Mouse (Mus musculus) G1E (cell line): ENCODE measurements around the gene Sema3e. TPM values are rescaled to one million over a fixed set of nuclear protein-coding genes. Genes with fewer than 3 reads are reported as not detected.

Experiments
- ATAC-seq: 2 replicates; pipeline ENCODE4 v1.8.0; 2016; ENCODE audit warnings: mild to moderate bottlenecking; ENCODE audit not compliant: insufficient number of reproducible peaks, poor library complexity, low FRiP score, severe bottlenecking; ENCODE audit errors: extremely low read depth
- DNase-seq: peaks from one replicate; pipeline ENCODE4 v3.0.0; 2012; ENCODE audit warnings: low spot score
- H3K27me3 ChIP-seq: 2 replicates; pipeline ENCODE4 v1.6.1; 2012; ENCODE audit warnings: mild to moderate bottlenecking, low read length, inconsistent platforms; ENCODE audit not compliant: insufficient read depth
- H3K36me3 ChIP-seq: replicated peaks from 2 replicates; pipeline ENCODE3; 2012; ENCODE audit warnings: mild to moderate bottlenecking, inconsistent platforms
- H3K4me1 ChIP-seq: 2 replicates; pipeline ENCODE4 v1.6.1; 2012; ENCODE audit warnings: low read depth, low read length, inconsistent platforms, mixed read lengths; ENCODE audit not compliant: insufficient read depth
- H3K4me3 ChIP-seq: 2 replicates; pipeline ENCODE4 v1.5.1; 2012; ENCODE audit warnings: low read depth, mild to moderate bottlenecking, inconsistent platforms, low read length, moderate library complexity, mixed read lengths
- H3K9me3 ChIP-seq: replicated peaks from 2 replicates; pipeline ENCODE4 v1.6.1; 2012; ENCODE audit warnings: inconsistent platforms
- CTCF ChIP-seq: IDR thresholded peaks from 2 replicates; pipeline ENCODE4 v1.5.1; 2012; ENCODE audit warnings: low read depth, low read length, inconsistent platforms, mixed read lengths
- GATA1 ChIP-seq: IDR thresholded peaks from 2 replicates; pipeline ENCODE4 v1.6.1; 2012; ENCODE audit warnings: borderline replicate concordance, low read length, inconsistent platforms, mixed read lengths
- GATA2 ChIP-seq: IDR thresholded peaks from 2 replicates; pipeline ENCODE4 v1.6.1; 2012; ENCODE audit warnings: low read depth, low read length, inconsistent platforms, borderline replicate concordance
- POLR2AphosphoS5 ChIP-seq: IDR thresholded peaks from 2 replicates; pipeline ENCODE4 v1.6.1; 2012; ENCODE audit warnings: low read depth, low read length, inconsistent platforms; ENCODE audit not compliant: insufficient replicate concordance
- TAL1 ChIP-seq: conservative IDR thresholded peaks from 2 replicates; pipeline ENCODE4 v1.6.1; 2012; ENCODE audit warnings: low read depth, low read length, inconsistent platforms, mixed read lengths
- polyA plus RNA-seq: library from polyadenylated mRNA; stranded (reverse); fragments of >175 nt; gene quantifications from 2 replicates; pipeline ENCODE4 v1.2.3, GENCODE M21; 2012
- total RNA-seq, 2 experiments: library from RNA; stranded (forward) in 1 of 2; stranded (reverse) in 1 of 2; fragments of 200-1000 nt in 1 of 2; fragments of >200 nt in 1 of 2; fragmentation: Nextera tagmentation in 1 of 2; gene quantifications; 2 replicates each; pipeline ENCODE4 v1.2.3; 2014 to 2017

Gene Sema3e
- total and polyA plus RNA-seq, 3 experiments, result 0.38 to 7.1 (median 2.0) TPM

DNA sequence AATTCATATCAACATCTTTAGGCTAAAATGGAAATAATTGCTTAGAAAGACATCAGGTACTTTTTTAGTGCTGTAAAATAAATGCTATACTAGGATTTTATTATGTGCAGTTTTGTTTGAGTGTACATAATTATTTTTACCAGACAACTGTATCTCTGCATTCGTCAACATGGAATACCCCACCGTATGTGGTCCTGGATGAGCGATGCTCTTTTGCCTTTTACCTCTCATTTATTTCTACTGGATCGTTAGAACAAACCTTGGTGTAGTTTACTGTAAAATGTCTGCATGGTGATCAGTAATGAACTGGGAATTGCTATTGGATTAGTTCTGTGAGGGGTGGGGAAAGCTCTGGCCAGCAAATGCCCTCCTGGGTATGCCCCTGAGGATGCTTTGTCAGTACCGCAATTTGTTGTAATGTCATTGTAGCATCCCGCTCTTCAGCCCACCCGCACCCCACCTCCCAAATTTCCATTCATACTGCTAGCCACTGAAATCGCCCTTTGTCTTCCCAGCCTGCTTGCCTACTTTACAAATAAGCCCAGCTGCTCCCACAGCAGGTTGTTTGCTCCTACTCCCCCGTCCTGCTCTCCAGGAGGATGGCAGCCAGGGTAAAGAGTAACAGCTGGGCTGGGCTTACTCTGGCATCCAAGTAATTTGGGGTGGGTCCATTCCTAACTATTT lies 13.9 kb downstream of the Sema3e start:
- DNase-seq, result no peak
- no peak for ATAC-seq

DNA sequence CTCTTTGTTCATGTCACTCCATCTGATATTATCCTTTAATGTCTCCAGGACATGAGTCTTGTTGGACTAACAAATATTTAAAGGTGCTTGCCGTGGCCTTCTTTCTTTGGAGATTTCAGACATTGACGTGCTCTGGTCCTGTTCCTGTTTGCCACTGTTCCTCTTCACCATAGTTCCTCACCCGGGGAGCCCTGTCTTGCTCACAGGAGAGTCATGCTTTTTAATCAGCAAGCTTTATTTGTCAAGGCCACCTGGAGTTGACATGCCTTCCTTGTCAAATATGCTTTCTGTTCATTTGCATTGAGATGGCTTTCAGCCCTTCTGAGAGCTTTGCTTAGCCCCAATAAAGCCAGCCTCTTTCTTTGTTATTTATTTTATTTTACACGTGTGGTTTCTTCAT lies 15.1 kb downstream of the Sema3e start:
- Histone ChIP-seq H3K9me3 (no peaks in the 10 kb centered on the region), H3K4me1 (no peaks in the 10 kb centered on the region), H3K27me3 (no peaks in the 10 kb centered on the region), H3K4me3 (no peak overlapping the region), H3K36me3 (no peaks in the 10 kb centered on the region)
- ATAC-seq, result no peak
- DNase-seq, result no peak
- no peak for TF ChIP-seq GATA2
- no peak for TF ChIP-seq GATA1

More for the DNA sequence above, 13.9 kb downstream of the Sema3e start:
- no peaks in the 10 kb centered on the region for H3K27me3 ChIP-seq
- no peak overlapping the region for H3K4me3 ChIP-seq
- no peaks in the 10 kb centered on the region for H3K9me3 ChIP-seq
- H3K4me1 ChIP-seq, result no peaks in the 10 kb centered on the region
- TF ChIP-seq TAL1 (no peak), POLR2AphosphoS5 (no peak), CTCF (no peak), GATA1 (no peak), GATA2 (no peak)
- no peaks in the 10 kb centered on the region for H3K36me3 ChIP-seq

DNA sequence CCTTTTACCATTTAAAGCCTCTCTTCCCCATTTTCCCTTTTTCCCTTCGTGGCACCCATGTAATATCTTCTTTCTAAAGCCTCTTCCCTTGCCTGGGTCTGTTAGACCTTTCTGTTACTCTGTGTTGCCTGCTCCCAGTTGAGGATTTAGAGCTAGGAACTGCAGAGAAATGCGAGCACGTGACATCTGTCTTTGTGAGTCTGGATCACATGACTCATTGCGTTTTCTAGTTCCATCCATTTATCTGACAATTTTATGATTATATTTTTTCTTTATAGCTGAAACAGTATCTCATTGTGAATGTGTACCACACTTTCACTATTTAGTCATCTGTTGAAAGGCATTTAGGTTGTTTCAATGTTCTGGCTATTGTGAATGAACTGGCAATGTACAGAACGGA lies 18.0 kb downstream of the Sema3e start:
- Histone ChIP-seq H3K4me3 (no peak overlapping the region), H3K36me3 (no peaks in the 10 kb centered on the region), H3K9me3 (no peaks in the 10 kb centered on the region), H3K27me3 (no peaks in the 10 kb centered on the region), H3K4me1 (no peaks in the 10 kb centered on the region)
- TF ChIP-seq GATA1 (no peak), CTCF (no peak), GATA2 (no peak), POLR2AphosphoS5 (no peak), TAL1 (no peak)
- ATAC-seq (no peak), DNase-seq (no peak)

DNA sequence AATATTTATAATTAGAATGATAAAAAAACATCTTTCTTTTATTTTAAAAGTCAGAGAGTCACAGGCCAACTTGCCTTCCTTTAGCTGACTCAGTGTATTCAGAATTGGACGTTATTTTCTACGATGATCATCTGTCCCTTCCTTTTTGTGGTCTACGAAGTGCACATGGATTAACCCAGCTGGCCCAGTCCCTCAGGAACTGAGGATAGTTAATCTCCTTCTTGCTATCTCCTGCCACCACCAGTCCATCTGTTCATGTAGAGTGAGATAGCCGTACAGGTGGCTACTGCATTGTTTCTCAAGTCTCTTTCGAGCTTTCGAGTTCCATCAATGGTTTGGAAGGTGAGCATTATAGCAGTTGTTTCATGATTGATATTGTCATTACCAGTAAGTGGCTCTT lies 18.9 kb downstream of the Sema3e start:
- ATAC-seq, result no peak
- Histone ChIP-seq H3K36me3 (no peaks in the 10 kb centered on the region), H3K4me1 (no peaks in the 10 kb centered on the region), H3K27me3 (no peaks in the 10 kb centered on the region), H3K9me3 (no peaks in the 10 kb centered on the region), H3K4me3 (no peak overlapping the region)
- DNase-seq, result no peak
- TF ChIP-seq POLR2AphosphoS5, result no peak
- TF ChIP-seq GATA1, result no peak
- TF ChIP-seq CTCF, result no peak
- TF ChIP-seq GATA2, result no peak
- no peak for TF ChIP-seq TAL1

DNA sequence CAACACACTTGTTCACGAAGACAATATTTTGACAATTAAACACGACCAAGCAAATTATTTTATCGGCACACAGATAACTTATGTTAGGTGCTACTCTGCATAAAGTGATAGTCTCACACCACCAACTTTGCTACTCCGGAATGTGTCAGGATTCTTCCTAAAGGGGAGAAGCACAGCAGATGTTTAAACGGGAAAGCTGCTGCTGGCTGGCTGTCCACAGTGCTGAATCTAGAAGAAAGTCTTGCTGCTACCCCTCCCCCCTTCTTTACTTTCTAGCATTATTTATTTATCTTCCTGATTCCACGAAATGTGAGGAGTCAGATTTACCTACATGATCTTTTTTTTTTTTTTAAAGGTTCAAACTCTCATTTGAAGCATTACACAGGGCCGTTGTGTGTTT lies 23.6 kb downstream of the Sema3e start:
- no peaks in the 10 kb centered on the region for H3K36me3 ChIP-seq

DNA sequence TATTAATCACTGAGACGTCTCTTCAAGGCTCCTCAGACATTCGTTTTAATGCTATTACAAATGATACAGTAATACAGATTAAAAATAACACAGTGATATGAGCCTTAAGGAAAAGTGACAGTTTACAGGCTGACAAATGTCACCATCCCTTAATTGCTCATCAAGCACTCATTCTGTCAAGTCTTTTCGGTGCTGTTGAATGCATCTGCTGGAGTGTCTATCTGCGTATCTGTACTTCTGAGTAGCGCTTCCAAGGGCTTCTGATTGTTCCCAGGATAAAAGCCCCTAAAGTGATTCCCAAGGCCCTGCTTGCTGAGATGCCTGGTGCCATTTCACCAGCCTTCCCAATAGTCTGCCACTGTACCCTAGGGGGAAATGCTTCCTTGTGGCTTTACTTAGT lies 29.4 kb downstream of the Sema3e start:
- no peak for ATAC-seq
- Histone ChIP-seq H3K36me3 (no peaks in the 10 kb centered on the region), H3K9me3 (no peaks in the 10 kb centered on the region), H3K27me3 (no peaks in the 10 kb centered on the region), H3K4me3 (no peak overlapping the region), H3K4me1 (no peaks in the 10 kb centered on the region)
- no peak for TF ChIP-seq GATA1
- DNase-seq, result no peak

More for the DNA sequence above, 23.6 kb downstream of the Sema3e start:
- TF ChIP-seq POLR2AphosphoS5 (no peak), GATA2 (no peak), CTCF (no peak), GATA1 (no peak), TAL1 (no peak)
- Histone ChIP-seq H3K4me3 (no peak overlapping the region), H3K4me1 (no peaks in the 10 kb centered on the region), H3K9me3 (no peaks in the 10 kb centered on the region), H3K27me3 (no peaks in the 10 kb centered on the region)
- ATAC-seq, result no peak
- no peak for DNase-seq
